Mouse (Mus musculus) heart, embryonic 12.5 days (tissue): ENCODE measurements at regions not wholly inside any gene's neighbourhood (a gene's known extent, or its start where the extent isn't known, plus 50 kb on each side); places are given as distances from the start of the nearest gene placed in this dataset.

Experiments used
- ATAC-seq: fragments of 200-750 bp; cut with Nextera tagmentation; 2 replicates; pipeline ENCODE4 v1.8.0; 2017; ENCODE audit warnings: moderate TSS enrichment, moderate library complexity; ENCODE audit not compliant: insufficient number of reproducible peaks, low FRiP score
- H3K27ac ChIP-seq: fragments of 300-500 bp; sonication (generic); 2 replicates; pipeline ENCODE4 v1.5.1; 2016; ENCODE audit warnings: mild to moderate bottlenecking, moderate library complexity; ENCODE audit not compliant: poor library complexity, severe bottlenecking
- H3K27me3 ChIP-seq: fragments of 300-500 bp; sonication (generic); replicated peaks from 2 replicates; pipeline ENCODE4 v1.6.1; 2016; ENCODE audit warnings: mild to moderate bottlenecking, moderate library complexity
- H3K36me3 ChIP-seq: fragments of 300-500 bp; sonication (generic); 2 replicates; pipeline ENCODE4 v1.6.1; 2016; ENCODE audit warnings: mild to moderate bottlenecking, moderate library complexity
- H3K4me1 ChIP-seq: fragments of 300-500 bp; sonication (generic); replicated peaks from 2 replicates; pipeline ENCODE4 v1.6.1; 2016; ENCODE audit warnings: mild to moderate bottlenecking
- H3K4me2 ChIP-seq: fragments of 300-500 bp; sonication (generic); 2 replicates; pipeline ENCODE4 v1.6.1; 2016; ENCODE audit warnings: mild to moderate bottlenecking, moderate library complexity
- H3K4me3 ChIP-seq: fragments of 300-500 bp; sonication (generic); 2 replicates; pipeline ENCODE4 v1.5.1; 2016; ENCODE audit warnings: mild to moderate bottlenecking
- H3K9ac ChIP-seq: fragments of 300-500 bp; sonication (generic); 2 replicates; pipeline ENCODE4 v1.6.1; 2016; ENCODE audit warnings: mild to moderate bottlenecking, moderate library complexity
- H3K9me3 ChIP-seq: fragments of 300-500 bp; sonication (generic); replicated peaks from 2 replicates; pipeline ENCODE4 v1.6.1; 2016; ENCODE audit warnings: mild to moderate bottlenecking, moderate library complexity
- WGBS: fragments of 180-500 bp; shearing (Covaris S2); methylation state at CpG from one replicate; pipeline ENCODE4 v1.1.7; 2016; 5-methylcytosine and 5-hydroxymethylcytosine counted together

DNA sequence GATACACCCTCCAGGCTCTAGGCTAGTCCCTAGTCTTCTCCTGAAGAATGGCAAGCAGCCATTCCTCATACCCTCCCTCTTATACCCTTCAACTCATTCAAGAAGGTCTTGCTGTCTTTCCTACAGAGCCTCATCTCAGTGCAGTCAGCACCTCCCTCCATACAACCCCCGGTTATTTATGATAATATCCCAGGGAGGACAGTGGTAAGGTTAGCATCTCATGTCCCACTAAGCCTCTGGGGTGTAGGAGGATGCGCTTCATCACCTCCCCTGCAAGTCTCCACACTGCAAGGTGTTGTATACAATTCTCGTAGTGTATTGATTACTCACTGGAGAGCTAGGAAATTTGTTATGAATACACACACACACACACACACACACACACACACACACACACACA lies 80.2 kb upstream of the Shisa6 start:
- Histone ChIP-seq H3K4me3 (no peak overlapping the region), H3K27ac (no peak overlapping the region), H3K4me2 (no peak overlapping the region), H3K9ac (no peak overlapping the region), H3K27me3 (no peaks in the 10 kb centered on the region), H3K9me3 (no peaks in the 10 kb centered on the region), H3K4me1 (no peaks in the 10 kb centered on the region), H3K36me3 (no peaks in the 10 kb centered on the region)
- 76% methylated on average over 3 of the region's 3 CpGs for WGBS
- no peak for ATAC-seq

DNA sequence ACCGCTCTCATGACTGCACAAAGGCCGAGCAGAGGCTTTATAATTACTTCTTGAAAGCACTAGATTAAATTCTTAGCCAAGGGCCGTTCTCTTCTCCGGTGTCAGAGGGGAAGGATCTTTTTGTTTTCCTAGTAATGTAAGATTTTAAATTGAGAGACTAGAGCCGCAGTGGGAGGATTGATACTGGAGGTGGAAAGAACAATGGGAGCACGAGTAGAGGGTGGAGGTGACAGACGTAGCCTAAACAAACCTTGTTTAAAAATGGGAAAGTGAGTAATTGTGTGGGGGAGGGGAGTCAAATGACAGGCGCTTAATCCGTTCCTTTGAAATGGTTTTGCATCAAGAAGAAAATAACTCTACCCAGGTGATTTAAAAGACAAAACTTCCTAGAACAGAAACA lies 80.9 kb upstream of the Shisa6 start:
- H3K4me1 ChIP-seq: no peaks in the 10 kb centered on the region
- H3K4me3 ChIP-seq: no peak overlapping the region
- H3K9me3 ChIP-seq: no peaks in the 10 kb centered on the region
- H3K36me3 ChIP-seq: no peaks in the 10 kb centered on the region
- no peak overlapping the region for H3K9ac ChIP-seq
- H3K27ac ChIP-seq: no peak overlapping the region
- ATAC-seq: no peak
- H3K4me2 ChIP-seq: no peak overlapping the region
- no peaks in the 10 kb centered on the region for H3K27me3 ChIP-seq
- 47% methylated on average over 9 of the region's 9 CpGs for WGBS

DNA sequence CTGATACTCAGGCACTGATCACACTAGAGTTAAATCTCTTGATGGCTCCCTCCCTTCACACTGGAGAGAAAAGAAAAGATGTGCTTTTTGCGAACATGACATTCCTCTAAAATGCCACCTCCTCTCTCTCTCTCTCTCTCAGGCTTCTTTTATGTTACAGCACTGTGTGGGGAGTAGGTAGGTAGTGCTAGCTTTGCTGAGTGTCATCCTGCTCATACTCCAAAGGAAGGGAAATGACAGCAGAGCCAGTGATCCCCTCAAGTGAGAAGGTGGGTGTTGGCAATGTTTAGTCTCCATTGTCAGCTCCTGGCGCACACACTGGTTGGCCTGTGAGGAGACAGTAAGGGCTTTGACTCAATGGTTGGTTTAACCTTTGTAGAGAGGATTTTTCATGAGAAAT lies 84.0 kb upstream of the Shisa6 start:
- 85% methylated on average over 2 of the region's 2 CpGs for WGBS
- H3K9ac ChIP-seq: no peak overlapping the region
- peaks cover 4% of the 10 kb centered on the region; the same call in 1 of the 2 replicates for H3K4me1 ChIP-seq
- no peak overlapping the region for H3K4me2 ChIP-seq
- H3K27me3 ChIP-seq: no peaks in the 10 kb centered on the region
- ATAC-seq: no peak
- H3K4me3 ChIP-seq: no peak overlapping the region
- no peak overlapping the region for H3K27ac ChIP-seq
- no peaks in the 10 kb centered on the region for H3K36me3 ChIP-seq
- no peaks in the 10 kb centered on the region for H3K9me3 ChIP-seq

DNA sequence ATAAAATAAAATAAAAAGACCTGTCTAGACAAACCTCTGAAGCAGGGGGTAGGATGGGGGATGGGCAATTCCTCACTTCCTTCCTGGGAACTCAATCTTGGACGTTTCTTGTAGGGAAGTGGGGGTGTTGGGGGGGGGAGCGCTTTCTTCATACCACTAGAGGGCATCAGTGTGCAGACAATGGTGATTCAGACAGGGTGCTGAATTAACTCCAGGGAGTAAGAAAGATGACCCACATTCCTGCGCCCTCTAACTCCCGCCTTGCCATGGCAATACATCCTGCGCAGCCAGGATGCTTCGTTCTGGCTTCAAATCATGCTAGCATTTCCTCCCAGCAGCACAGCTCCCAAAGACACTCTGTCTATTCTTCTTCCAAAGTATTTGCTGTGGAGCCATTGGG lies 87.4 kb upstream of the Shisa6 start:
- Histone ChIP-seq H3K4me2 (no peak overlapping the region), H3K4me1 (peaks cover 4% of the 10 kb centered on the region; the same call in 1 of the 2 replicates), H3K27ac (no peak overlapping the region), H3K9ac (no peak overlapping the region), H3K4me3 (no peak overlapping the region), H3K9me3 (no peaks in the 10 kb centered on the region), H3K36me3 (no peaks in the 10 kb centered on the region), H3K27me3 (no peaks in the 10 kb centered on the region)
- no peak for ATAC-seq
- 19% methylated on average over 6 of the region's 6 CpGs for WGBS

DNA sequence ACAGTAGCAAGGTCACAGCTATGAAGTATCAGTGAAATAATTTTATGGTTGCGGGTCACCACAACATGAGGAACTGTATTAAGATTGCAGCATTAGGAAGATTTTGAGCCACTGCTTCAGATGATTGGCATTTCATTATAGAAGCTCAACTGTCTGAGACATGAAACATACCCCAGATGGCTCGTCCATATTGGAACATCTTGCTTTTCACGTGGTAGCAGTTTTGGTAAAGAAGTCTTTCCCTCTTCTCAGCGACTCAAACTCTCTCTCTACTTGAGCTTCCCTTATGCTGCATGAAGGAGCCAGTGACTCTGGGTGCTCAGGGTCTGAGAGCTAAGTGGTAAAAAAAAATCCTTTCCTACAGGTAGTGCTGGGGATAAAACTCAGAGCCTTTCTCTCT lies 99.7 kb upstream of the Shisa6 start:
- Histone ChIP-seq H3K4me1 (no peaks in the 10 kb centered on the region), H3K36me3 (no peaks in the 10 kb centered on the region), H3K9me3 (no peaks in the 10 kb centered on the region), H3K27me3 (no peaks in the 10 kb centered on the region), H3K4me3 (no peak overlapping the region), H3K9ac (no peak overlapping the region), H3K4me2 (no peak overlapping the region), H3K27ac (no peak overlapping the region)
- 77% methylated on average over 4 of the region's 4 CpGs for WGBS
- ATAC-seq: no peak

DNA sequence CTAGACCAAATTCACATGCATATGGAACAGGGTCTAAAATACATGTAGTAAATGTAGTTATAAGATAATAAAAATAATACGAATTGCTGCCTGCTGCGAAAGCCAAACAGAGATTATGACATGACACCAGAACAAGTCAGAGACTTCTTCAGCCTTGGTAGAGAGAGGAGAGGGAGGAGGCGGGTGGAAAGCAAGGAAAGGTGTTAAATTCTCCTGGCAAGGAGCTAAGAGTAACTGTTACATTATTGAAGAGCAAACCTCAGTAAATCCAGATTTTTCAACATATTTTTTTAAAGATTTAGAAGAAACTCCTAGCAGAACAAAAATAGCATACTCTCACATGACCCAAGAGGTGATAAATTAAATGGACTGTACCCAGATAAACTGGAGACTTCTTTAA lies 131.0 kb upstream of the Shisa6 start:
- Histone ChIP-seq H3K4me1 (no peaks in the 10 kb centered on the region), H3K27ac (no peak overlapping the region), H3K9me3 (no peaks in the 10 kb centered on the region), H3K4me2 (no peak overlapping the region), H3K36me3 (no peaks in the 10 kb centered on the region), H3K4me3 (no peak overlapping the region), H3K9ac (no peak overlapping the region), H3K27me3 (no peaks in the 10 kb centered on the region)
- ATAC-seq: no peak
- 76% methylated on average over 3 of the region's 3 CpGs for WGBS

DNA sequence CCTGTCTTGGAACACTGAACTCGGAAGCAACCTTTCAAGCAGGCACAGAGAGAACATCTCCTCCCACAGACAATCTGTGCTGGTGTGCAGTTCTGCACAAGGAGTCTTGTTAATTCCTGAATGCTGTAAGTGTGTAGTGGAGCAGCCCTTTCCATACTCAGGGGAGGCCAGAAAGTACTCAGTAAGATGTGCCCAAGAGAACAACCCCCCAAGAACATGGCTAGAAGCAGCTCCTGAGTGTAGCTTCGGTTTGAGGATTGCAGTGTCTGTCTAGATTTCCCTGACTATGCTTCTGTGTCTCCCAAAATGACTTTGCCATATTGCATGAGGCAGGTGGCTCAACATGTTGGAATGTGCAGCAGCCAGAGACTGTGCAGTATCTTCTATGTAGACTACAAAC lies 148.8 kb upstream of the Shisa6 start:
- WGBS: 48% methylated on average over 2 of the region's 2 CpGs
- H3K27ac ChIP-seq: no peak overlapping the region
- no peaks in the 10 kb centered on the region for H3K27me3 ChIP-seq
- no peaks in the 10 kb centered on the region for H3K4me1 ChIP-seq
- ATAC-seq: no peak
- no peaks in the 10 kb centered on the region for H3K9me3 ChIP-seq
- H3K4me3 ChIP-seq: no peak overlapping the region
- no peak overlapping the region for H3K9ac ChIP-seq
- H3K36me3 ChIP-seq: no peaks in the 10 kb centered on the region
- H3K4me2 ChIP-seq: no peak overlapping the region

DNA sequence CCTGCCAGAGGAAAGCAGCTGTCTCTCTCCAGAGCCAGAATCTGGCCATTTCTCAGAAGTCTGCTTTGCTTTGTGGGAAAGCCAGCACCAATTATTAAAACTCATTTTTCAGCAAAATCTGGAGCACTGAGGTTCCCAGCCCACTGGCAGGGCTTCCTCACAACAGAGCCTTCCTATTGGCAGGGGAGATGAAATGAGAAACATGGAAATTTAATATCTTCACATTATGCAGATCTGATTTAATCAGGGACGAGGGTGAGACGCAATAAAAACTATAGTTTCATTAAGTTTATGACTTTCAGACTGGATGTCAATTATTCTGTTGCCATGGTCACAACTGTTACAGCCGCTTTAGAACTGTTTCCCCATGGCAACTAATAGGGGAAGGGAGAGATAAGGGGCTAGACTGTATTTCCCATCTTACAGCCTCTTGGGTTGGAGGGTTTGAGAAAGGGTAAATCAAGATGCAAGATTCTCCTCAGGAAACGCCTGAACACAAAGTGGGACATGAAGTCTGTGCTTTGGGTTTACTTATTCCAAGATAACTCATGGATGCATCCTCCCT lies 154.4 kb upstream of the Shisa6 start:
- H3K4me1 ChIP-seq: no peaks in the 10 kb centered on the region
- ATAC-seq: no peak
- no peaks in the 10 kb centered on the region for H3K27me3 ChIP-seq
- 73% methylated on average over 4 of the region's 4 CpGs for WGBS
- H3K9ac ChIP-seq: no peak overlapping the region
- H3K27ac ChIP-seq: no peak overlapping the region
- H3K4me3 ChIP-seq: no peak overlapping the region
- no peaks in the 10 kb centered on the region for H3K9me3 ChIP-seq
- no peak overlapping the region for H3K4me2 ChIP-seq
- no peaks in the 10 kb centered on the region for H3K36me3 ChIP-seq

DNA sequence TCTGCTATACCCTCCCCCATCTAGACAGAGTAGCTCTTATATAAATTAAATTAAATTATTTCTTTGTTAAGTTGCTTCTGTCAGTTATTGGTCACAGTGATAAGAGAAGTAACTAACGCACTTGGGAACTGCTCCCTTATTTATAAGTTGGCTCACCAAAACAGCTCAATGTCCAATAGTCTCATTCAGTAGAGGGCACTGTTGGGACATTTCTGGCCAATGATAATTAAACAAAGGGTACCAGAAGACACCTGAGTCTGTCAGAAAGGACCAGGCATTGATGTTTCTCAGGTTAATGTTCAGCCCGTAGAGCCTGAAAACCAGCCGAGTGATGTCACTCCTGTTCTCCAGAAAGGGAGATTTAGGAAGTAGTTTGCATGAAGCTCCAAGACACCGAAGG lies 156.1 kb upstream of the Shisa6 start:
- H3K4me2 ChIP-seq: no peak overlapping the region
- H3K9me3 ChIP-seq: no peaks in the 10 kb centered on the region
- no peaks in the 10 kb centered on the region for H3K27me3 ChIP-seq
- WGBS: 83% methylated on average over 4 of the region's 4 CpGs
- H3K36me3 ChIP-seq: no peaks in the 10 kb centered on the region
- H3K4me1 ChIP-seq: no peaks in the 10 kb centered on the region
- ATAC-seq: no peak
- no peak overlapping the region for H3K9ac ChIP-seq
- H3K27ac ChIP-seq: no peak overlapping the region
- no peak overlapping the region for H3K4me3 ChIP-seq

DNA sequence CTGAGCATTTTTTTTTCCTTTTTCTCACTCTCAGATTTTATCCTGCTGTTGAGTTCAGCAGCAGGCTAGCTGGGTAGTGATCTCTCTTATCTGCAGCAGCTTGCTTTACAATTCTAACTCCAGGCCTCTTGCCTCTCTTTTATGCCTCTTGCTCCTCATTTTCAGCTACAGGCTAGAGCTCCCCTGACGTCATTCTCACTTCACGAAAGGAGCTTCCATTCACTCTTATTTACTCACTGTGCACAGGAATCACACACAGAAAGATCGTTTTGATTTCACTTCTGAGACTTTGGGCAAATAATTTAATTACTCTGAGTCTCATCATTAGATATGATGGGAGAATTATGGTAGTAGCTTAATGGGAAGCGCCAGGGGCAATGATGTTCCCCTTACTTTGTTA lies 158.4 kb upstream of the Shisa6 start:
- 59% methylated on average over 4 of the region's 4 CpGs for WGBS
- no peaks in the 10 kb centered on the region for H3K36me3 ChIP-seq
- no peaks in the 10 kb centered on the region for H3K4me1 ChIP-seq
- H3K4me3 ChIP-seq: no peak overlapping the region
- H3K9ac ChIP-seq: no peak overlapping the region
- no peak overlapping the region for H3K4me2 ChIP-seq
- no peak overlapping the region for H3K27ac ChIP-seq
- no peaks in the 10 kb centered on the region for H3K9me3 ChIP-seq
- no peaks in the 10 kb centered on the region for H3K27me3 ChIP-seq
- no peak for ATAC-seq

DNA sequence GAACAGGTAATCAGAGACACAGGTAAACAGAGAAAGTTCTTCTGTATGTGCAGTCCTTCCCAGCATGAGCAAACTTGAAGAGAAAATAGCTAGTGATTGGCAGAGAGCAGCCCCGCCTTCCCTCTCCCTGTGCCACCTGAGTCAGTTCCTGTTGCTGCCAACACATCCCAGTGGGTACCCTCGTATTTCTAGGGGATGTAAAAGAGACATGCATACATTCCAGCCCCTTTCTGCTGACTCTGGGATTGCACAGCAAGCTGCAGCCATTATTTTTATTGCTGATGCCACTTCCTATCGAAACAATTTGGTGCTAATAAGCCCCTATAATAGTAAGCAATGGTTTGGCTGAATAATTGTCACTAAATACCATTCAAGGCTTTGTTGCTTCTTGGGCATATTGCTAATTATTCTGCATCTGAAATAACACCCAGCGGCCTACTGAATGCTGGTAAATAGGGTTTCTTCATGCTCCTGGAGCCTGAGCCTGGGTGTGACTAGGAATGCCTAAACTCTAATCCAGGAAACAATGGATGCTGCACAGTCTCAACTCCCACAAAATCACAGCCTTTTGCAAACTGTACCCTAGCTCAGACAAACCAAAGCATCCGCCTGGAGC lies 169.0 kb upstream of the Shisa6 start:
- H3K4me2 ChIP-seq: no peak overlapping the region
- no peak overlapping the region for H3K9ac ChIP-seq
- no peak for ATAC-seq
- no peaks in the 10 kb centered on the region; the same call in 1 of the 2 replicates for H3K9me3 ChIP-seq
- no peak overlapping the region for H3K27ac ChIP-seq
- WGBS: 70% methylated on average over 5 of the region's 5 CpGs
- no peak overlapping the region for H3K4me3 ChIP-seq
- H3K36me3 ChIP-seq: no peaks in the 10 kb centered on the region
- H3K4me1 ChIP-seq: no peaks in the 10 kb centered on the region
- no peaks in the 10 kb centered on the region for H3K27me3 ChIP-seq

DNA sequence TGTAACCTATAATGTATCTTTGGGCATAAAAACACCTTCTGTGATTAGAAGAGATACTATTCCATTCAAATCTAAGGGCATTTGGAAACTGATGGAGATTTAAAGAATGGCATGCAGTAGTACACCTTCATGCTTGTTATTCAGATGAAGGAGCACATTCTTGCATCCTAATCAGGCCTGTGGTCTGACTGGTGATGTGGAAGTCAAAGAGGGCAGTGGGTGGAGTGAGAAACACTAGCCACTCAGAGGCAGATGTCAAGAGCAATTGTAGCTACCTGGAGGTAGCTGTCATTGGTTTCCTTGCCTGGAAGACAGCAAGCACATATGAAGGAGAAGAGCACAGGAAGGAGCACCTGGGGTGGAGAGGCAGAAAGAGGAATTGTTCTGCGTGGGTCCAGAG lies 171.0 kb upstream of the Shisa6 start:
- no peak overlapping the region for H3K4me2 ChIP-seq
- WGBS: 68% methylated on average over 1 of the region's 1 CpGs
- H3K9ac ChIP-seq: no peak overlapping the region

More for the DNA sequence above, 171.0 kb upstream of the Shisa6 start:
- no peaks in the 10 kb centered on the region for H3K4me1 ChIP-seq
- no peak for ATAC-seq
- no peak overlapping the region for H3K4me3 ChIP-seq
- no peak overlapping the region for H3K27ac ChIP-seq
- no peaks in the 10 kb centered on the region for H3K36me3 ChIP-seq
- no peaks in the 10 kb centered on the region; the same call in 1 of the 2 replicates for H3K9me3 ChIP-seq
- H3K27me3 ChIP-seq: no peaks in the 10 kb centered on the region
